Mouse (Mus musculus) megakaryocyte, embryonic 14.5 days (primary cell): ENCODE measurements around the gene Stau1. TPM values are rescaled to one million over a fixed set of nuclear protein-coding genes. Genes with fewer than 3 reads are reported as not detected.

Source experiments
- H3K27me3 ChIP-seq: replicated peaks from 2 replicates; pipeline ENCODE3; 2012; ENCODE audit warnings: inconsistent platforms
- H3K36me3 ChIP-seq: replicated peaks from 2 replicates; pipeline ENCODE3; 2012; ENCODE audit warnings: low read length, inconsistent platforms, mixed read lengths
- H3K4me1 ChIP-seq: 2 replicates; pipeline ENCODE4 v1.6.1; 2012; ENCODE audit warnings: inconsistent platforms
- H3K4me3 ChIP-seq: replicated peaks from 2 replicates; pipeline ENCODE3; 2012; ENCODE audit warnings: moderate library complexity, mild to moderate bottlenecking, inconsistent platforms
- H3K9me3 ChIP-seq: 2 replicates; pipeline ENCODE4 v1.6.1; 2012; ENCODE audit warnings: inconsistent platforms
- FLI1 ChIP-seq: IDR thresholded peaks from 2 replicates; pipeline ENCODE4 v1.6.1; 2012; ENCODE audit warnings: low read length, inconsistent platforms, mixed read lengths
- GATA1 ChIP-seq: IDR thresholded peaks from 3 replicates; pipeline ENCODE4 v1.6.1; 2012; ENCODE audit warnings: mixed read lengths, low read length, inconsistent platforms, borderline replicate concordance
- polyA plus RNA-seq: library from polyadenylated mRNA; stranded (reverse); fragments of >175 nt; gene quantifications from 2 replicates; pipeline ENCODE4 v1.2.3, GENCODE M21; 2012; ENCODE audit warnings: low replicate concordance; ENCODE audit not compliant: insufficient read depth

Stau1 gene
- polyA plus RNA-seq, 1 experiment: 13.2 TPM

DNA sequence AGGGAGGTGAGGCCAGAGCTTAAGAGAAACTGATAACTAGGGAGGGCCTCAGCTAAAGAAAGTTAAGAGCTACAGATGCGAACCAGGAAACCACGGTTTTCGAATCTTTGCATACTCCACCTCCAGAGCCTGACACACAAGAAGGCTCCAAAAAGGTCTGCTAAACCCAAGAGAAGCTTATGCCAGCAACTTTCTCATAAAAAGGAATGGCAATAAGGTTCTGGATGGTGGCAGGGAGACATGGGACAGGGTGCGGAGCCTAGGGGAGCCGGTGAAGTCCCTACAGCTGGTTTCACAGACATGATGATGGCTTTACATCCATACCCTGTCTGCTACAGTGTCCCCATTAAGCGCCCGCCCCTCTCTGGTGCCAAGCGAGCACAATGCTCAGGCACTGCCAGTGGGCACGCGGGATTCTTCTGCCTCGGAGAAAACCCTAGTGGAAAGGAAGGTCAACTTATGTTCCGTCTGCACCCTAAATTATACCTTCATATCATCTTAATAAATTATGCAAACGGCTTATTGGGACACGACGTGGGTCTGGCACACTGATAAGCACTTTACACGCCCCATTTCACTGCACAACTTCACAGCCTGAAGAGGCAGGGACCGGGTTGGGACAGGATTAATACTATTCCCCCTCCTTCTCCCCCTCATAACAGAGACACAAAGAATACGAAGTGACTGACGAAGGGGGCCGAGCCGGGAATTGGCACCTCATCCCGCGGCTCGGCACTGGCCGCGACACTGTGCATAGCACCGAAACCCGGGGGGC is 891 bp downstream of the Stau1 start:
- Histone ChIP-seq H3K27me3 (no peaks in the 10 kb centered on the region), H3K9me3 (no peaks in the 10 kb centered on the region), H3K36me3 (no peaks in the 10 kb centered on the region), H3K4me3 (peak overlapping the region; percentile 97), H3K4me1 (peaks cover 63% of the 10 kb centered on the region)
- TF ChIP-seq FLI1: no peak
- TF ChIP-seq GATA1: no peak

DNA sequence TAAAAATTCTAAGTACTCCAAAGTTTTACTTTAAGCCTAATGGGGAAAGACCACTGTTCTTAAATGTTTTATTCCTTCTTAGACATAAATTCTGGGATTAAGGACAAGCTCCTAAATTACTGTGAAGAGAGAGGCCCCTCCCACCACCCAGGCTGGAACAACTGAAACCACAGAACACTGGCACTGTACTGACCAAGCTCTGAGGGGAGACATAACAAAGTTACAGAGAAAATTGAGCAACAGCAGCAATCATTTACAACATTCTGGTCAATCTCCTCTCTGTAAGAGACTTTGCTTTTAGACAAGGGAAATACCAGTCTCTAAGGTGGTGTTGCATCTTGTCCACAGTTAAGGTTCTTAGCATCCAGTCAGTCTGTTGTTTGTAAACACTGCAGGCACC is 4.2 kb downstream of the Stau1 start:
- peaks cover 85% of the 10 kb centered on the region for H3K4me1 ChIP-seq
- H3K9me3 ChIP-seq: no peaks in the 10 kb centered on the region
- TF ChIP-seq FLI1 (no peak), GATA1 (no peak)
- H3K4me3 ChIP-seq: peak overlapping the region; percentile 38
- no peaks in the 10 kb centered on the region for H3K27me3 ChIP-seq
- peaks cover 4% of the 10 kb centered on the region for H3K36me3 ChIP-seq

- TF ChIP-seq GATA1 (no peak), FLI1 (no peak)
- Histone ChIP-seq H3K4me3 (peak overlapping the region; percentile 21), H3K4me1 (peaks cover 85% of the 10 kb centered on the region), H3K9me3 (no peaks in the 10 kb centered on the region), H3K27me3 (no peaks in the 10 kb centered on the region), H3K36me3 (peaks cover 4% of the 10 kb centered on the region)
Observed at GRCm38 (mm10) chr2:166990861-166991260, 5.2 kb downstream of the Stau1 start.

GRCm38 (mm10) chr2:166983351-166983894 is 12.7 kb downstream of the Stau1 start:
- TF ChIP-seq GATA1 (no peak), FLI1 (no peak)
- peaks cover 20% of the 10 kb centered on the region for H3K36me3 ChIP-seq
- no peaks in the 10 kb centered on the region for H3K9me3 ChIP-seq
- peaks cover 66% of the 10 kb centered on the region for H3K4me1 ChIP-seq
- H3K27me3 ChIP-seq: no peaks in the 10 kb centered on the region
- no peak overlapping the region for H3K4me3 ChIP-seq

- no peak overlapping the region for H3K4me3 ChIP-seq
- peaks cover 22% of the 10 kb centered on the region for H3K36me3 ChIP-seq
- TF ChIP-seq FLI1 (no peak), GATA1 (no peak)
- H3K4me1 ChIP-seq: peaks cover 76% of the 10 kb centered on the region
- no peaks in the 10 kb centered on the region for H3K9me3 ChIP-seq
- H3K27me3 ChIP-seq: no peaks in the 10 kb centered on the region
Observed at GRCm38 (mm10) chr2:166980161-166980560, 15.9 kb downstream of the Stau1 start.

DNA sequence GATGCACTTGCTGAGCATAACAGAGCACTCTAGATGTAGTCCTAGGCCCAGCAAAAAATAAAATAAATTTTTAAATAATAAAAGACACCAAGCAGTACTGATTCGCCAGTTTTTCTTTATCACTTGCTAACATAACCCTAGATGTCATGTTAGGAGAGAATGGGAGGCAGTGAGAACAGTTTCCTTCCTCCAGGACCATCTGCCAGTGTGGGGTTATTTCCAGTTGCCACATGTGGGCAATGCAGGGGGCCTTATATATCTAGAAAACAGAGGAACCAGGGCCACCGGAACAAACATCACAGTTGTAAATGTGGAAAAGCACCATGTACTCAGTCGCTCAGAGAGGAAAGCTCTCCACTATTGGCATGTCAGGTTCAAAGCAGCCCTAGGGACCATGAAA is 18.6 kb downstream of the Stau1 start:
- Histone ChIP-seq H3K4me3 (peak overlapping the region; percentile 58), H3K36me3 (peaks cover 12% of the 10 kb centered on the region), H3K27me3 (no peaks in the 10 kb centered on the region), H3K4me1 (peaks cover 86% of the 10 kb centered on the region), H3K9me3 (no peaks in the 10 kb centered on the region)
- TF ChIP-seq FLI1 (no peak), GATA1 (no peak)

- H3K4me3 ChIP-seq: peak overlapping the region; percentile 60
Observed at GRCm38 (mm10) chr2:166976356-166976755, 19.7 kb downstream of the Stau1 start.

GRCm38 (mm10) chr2:166974177-166974872 is 21.8 kb downstream of the Stau1 start:
- Histone ChIP-seq H3K4me3 (peak overlapping the region; percentile 57), H3K36me3 (peaks cover 10% of the 10 kb centered on the region), H3K4me1 (peaks cover 96% of the 10 kb centered on the region), H3K9me3 (no peaks in the 10 kb centered on the region), H3K27me3 (no peaks in the 10 kb centered on the region)
- TF ChIP-seq FLI1 (no peak), GATA1 (no peak)

More at GRCm38 (mm10) chr2:166976356-166976755, 19.7 kb downstream of the Stau1 start:
- no peaks in the 10 kb centered on the region for H3K9me3 ChIP-seq
- peaks cover 6% of the 10 kb centered on the region for H3K36me3 ChIP-seq
- peaks cover 91% of the 10 kb centered on the region for H3K4me1 ChIP-seq
- no peaks in the 10 kb centered on the region for H3K27me3 ChIP-seq
- TF ChIP-seq GATA1: no peak
- TF ChIP-seq FLI1: no peak

DNA sequence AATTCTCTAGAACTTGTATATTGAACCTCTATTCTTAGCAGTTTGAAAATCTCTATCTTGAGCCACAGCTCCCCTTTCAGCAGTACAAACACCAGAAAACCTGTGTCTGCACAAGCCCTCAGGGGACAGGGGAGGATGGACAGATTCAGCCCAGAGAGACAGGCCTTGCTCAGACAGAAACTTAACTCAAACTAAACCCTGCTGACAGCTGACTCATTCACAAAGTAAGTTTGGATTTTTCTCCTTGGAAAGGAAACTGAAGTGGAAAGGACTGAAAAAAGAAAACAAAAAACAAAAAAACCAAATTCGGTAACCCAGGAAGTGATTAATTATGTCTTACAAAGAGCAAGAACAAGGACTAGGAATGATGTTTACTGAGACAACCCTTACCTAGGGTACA is 22.9 kb downstream of the Stau1 start:
- H3K36me3 ChIP-seq: peaks cover 10% of the 10 kb centered on the region
- H3K9me3 ChIP-seq: no peaks in the 10 kb centered on the region
- TF ChIP-seq FLI1: no peak
- no peak for TF ChIP-seq GATA1
- H3K4me3 ChIP-seq: peak overlapping the region; percentile 38
- H3K27me3 ChIP-seq: no peaks in the 10 kb centered on the region
- peaks cover 96% of the 10 kb centered on the region for H3K4me1 ChIP-seq

DNA sequence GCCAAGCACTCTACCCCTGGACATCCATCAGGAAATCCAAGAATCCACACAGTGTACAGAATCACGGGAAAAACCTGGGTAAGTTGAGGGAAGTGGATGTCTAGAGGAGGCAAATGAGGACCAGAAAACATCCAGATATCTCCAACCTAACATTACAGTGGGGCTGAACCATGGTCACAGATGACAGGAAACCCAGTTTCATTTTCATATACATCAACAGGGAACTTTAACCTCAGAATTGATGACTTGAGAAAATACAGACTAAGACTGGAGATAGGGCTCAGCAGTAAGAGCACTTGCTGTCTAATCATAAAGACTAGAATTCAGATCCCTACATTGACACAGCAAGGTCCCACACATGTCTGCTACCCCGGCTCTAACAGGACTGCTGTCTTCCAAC is 31.3 kb downstream of the Stau1 start:
- TF ChIP-seq GATA1 (no peak), FLI1 (no peak)
- H3K4me1 ChIP-seq: peaks cover 74% of the 10 kb centered on the region

More for the DNA sequence above, 31.3 kb downstream of the Stau1 start:
- peaks cover 43% of the 10 kb centered on the region for H3K36me3 ChIP-seq
- H3K9me3 ChIP-seq: no peaks in the 10 kb centered on the region
- H3K27me3 ChIP-seq: no peaks in the 10 kb centered on the region
- no peak overlapping the region for H3K4me3 ChIP-seq
